Mouse (Mus musculus): ENCODE results near the gene Fbp2. TPM values are rescaled to one million over a fixed set of nuclear protein-coding genes. Genes with fewer than 3 reads are reported as not detected.
"Not testable (repeated sequence)": the region's sequence is repeated elsewhere in the genome, so short reads cannot be mapped to it uniquely, and the experiment has no call there.

Gene Fbp2
- polyA plus RNA-seq, 1 experiment: 7.2 TPM

- WGBS: 30% methylated on average over 4 of the region's 4 CpGs
- TF ChIP-seq CTCF (IDR thresholded peaks at IDR 0.05; ENCODE audit: insufficient read depth, low read length) (no peak), POLR2A (IDR thresholded peaks at IDR 0.05; ENCODE audit: borderline replicate concordance, extremely low read depth, low read depth, low read length) (no peak)
- Histone ChIP-seq H3K4me1 (ENCODE audit: control insufficient read depth, insufficient read depth, low read length) (no peaks in the 10 kb centered on the region), H3K4me3 (replicated peaks; ENCODE audit: extremely low read depth, low read depth, low read length) (no peak overlapping the region)
- DNase-seq: no peak
Measured at GRCm38 (mm10) chr13:62833341-62833740, 24.9 kb downstream of the Fbp2 start.

- DNase-seq: no peak
- 73% methylated on average over 2 of the region's 2 CpGs for WGBS
- no peak overlapping the region for H3K4me3 ChIP-seq (replicated peaks; ENCODE audit: extremely low read depth, low read depth, low read length)
- TF ChIP-seq POLR2A (IDR thresholded peaks at IDR 0.05; ENCODE audit: borderline replicate concordance, extremely low read depth, low read depth, low read length) (no peak), CTCF (IDR thresholded peaks at IDR 0.05; ENCODE audit: insufficient read depth, low read length) (no peak)
- H3K4me1 ChIP-seq (ENCODE audit: control insufficient read depth, insufficient read depth, low read length): no peaks in the 10 kb centered on the region
Measured at GRCm38 (mm10) chr13:62832239-62832638, 26.0 kb downstream of the Fbp2 start.

GRCm38 (mm10) chr13:62815705-62816104, 42.5 kb downstream of the Fbp2 start:
- not testable (repeated sequence) for DNase-seq; H3K4me1 ChIP-seq (ENCODE audit: control insufficient read depth, insufficient read depth, low read length); H3K4me3 ChIP-seq (replicated peaks; ENCODE audit: extremely low read depth, low read depth, low read length)
- WGBS: 86% methylated on average over 3 of the region's 3 CpGs

GRCm38 (mm10) chr13:62812713-62813112, 45.5 kb downstream of the Fbp2 start:
- Histone ChIP-seq H3K4me3 (replicated peaks; ENCODE audit: extremely low read depth, low read depth, low read length) (no peak overlapping the region), H3K4me1 (ENCODE audit: control insufficient read depth, insufficient read depth, low read length) (no peaks in the 10 kb centered on the region)
- TF ChIP-seq CTCF (IDR thresholded peaks at IDR 0.05; ENCODE audit: insufficient read depth, low read length) (no peak), POLR2A (IDR thresholded peaks at IDR 0.05; ENCODE audit: borderline replicate concordance, extremely low read depth, low read depth, low read length) (no peak)
- DNase-seq: no peak
- 22% methylated on average over 24 of the region's 32 CpGs for WGBS

- not testable (repeated sequence) for DNase-seq; H3K4me1 ChIP-seq (ENCODE audit: control insufficient read depth, insufficient read depth, low read length); H3K4me3 ChIP-seq (replicated peaks; ENCODE audit: extremely low read depth, low read depth, low read length)
- 84% methylated on average over 6 of the region's 6 CpGs for WGBS
Measured at GRCm38 (mm10) chr13:62807981-62808380, 50.2 kb downstream of the Fbp2 start.

Other genes with a start within 250 kb of the Fbp2 start
- 0.20 and 0.22 TPM in 2 replicates for gene 6720489N17Rik, start 234.2 kb downstream of the Fbp2 start, polyA plus RNA-seq (2012; rRNA removed)
- gene Platr25, start 97.7 kb downstream of the Fbp2 start, polyA plus RNA-seq (2012; rRNA removed): 0.36 and 1.5 TPM in 2 replicates
- gene Gm5141, start 72.6 kb downstream of the Fbp2 start, polyA plus RNA-seq (2012; rRNA removed): 0.95 and 1.4 TPM in 2 replicates
- gene Fbp1, start 29.9 kb upstream of the Fbp2 start, polyA plus RNA-seq (2012; rRNA removed): 1.1 and 2.1 TPM in 2 replicates
- gene 2010111I01Rik, start 106.5 kb upstream of the Fbp2 start, polyA plus RNA-seq (2012; rRNA removed): 95.4 and 143 TPM in 2 replicates